Mouse (Mus musculus) kidney, postnatal 0 days (tissue): ENCODE results near the gene Fam114a1. TPM values are rescaled to one million over a fixed set of nuclear protein-coding genes. Genes with fewer than 3 reads are reported as not detected.

ENCODE experiments used
- ATAC-seq: fragments of 200-750 bp; cut with Nextera tagmentation; replicated peaks from 2 replicates; pipeline ENCODE4 v1.8.0; 2017; ENCODE audit warnings: low read depth, moderate number of reproducible peaks, moderate TSS enrichment, moderate library complexity; ENCODE audit not compliant: low FRiP score
- DNase-seq: peaks from one replicate; pipeline ENCODE4 v3.0.0-alpha.2; 2016; ENCODE audit warnings: low spot score
- H3K27ac ChIP-seq: fragments of 300-500 bp; sonication (generic); 2 replicates; pipeline ENCODE4 v1.5.1; 2014; ENCODE audit warnings: mild to moderate bottlenecking
- H3K27me3 ChIP-seq: fragments of 300-500 bp; sonication (generic); 2 replicates; pipeline ENCODE4 v1.6.1; 2014; ENCODE audit warnings: low read length, mixed read lengths; ENCODE audit not compliant: insufficient read depth
- H3K36me3 ChIP-seq: fragments of 300-500 bp; sonication (generic); 2 replicates; pipeline ENCODE4 v1.6.1; 2014; ENCODE audit warnings: low read length, mixed read lengths; ENCODE audit not compliant: insufficient read depth
- H3K4me1 ChIP-seq: fragments of 300-500 bp; sonication (generic); replicated peaks from 2 replicates; pipeline ENCODE4 v1.6.1; 2014; ENCODE audit warnings: antibody characterized with exemption, low read length, mixed read lengths; ENCODE audit not compliant: insufficient read depth
- H3K4me2 ChIP-seq: fragments of 300-500 bp; sonication (generic); 2 replicates; pipeline ENCODE4 v1.6.1; 2014; ENCODE audit warnings: mild to moderate bottlenecking, low read length, moderate library complexity, mixed read lengths
- H3K4me3 ChIP-seq: fragments of 300-500 bp; sonication (generic); replicated peaks from 2 replicates; pipeline ENCODE4 v1.5.1; 2014; ENCODE audit warnings: low read depth, low read length
- H3K9ac ChIP-seq: fragments of 300-500 bp; sonication (generic); 2 replicates; pipeline ENCODE4 v1.6.1; 2014; ENCODE audit warnings: low read depth, low read length
- H3K9me3 ChIP-seq: fragments of 300-500 bp; sonication (generic); replicated peaks from 2 replicates; pipeline ENCODE4 v1.6.1; 2016; ENCODE audit warnings: low read length, inconsistent platforms, mixed read lengths
- CTCF ChIP-seq: IDR thresholded peaks from 2 replicates; pipeline ENCODE4 v1.5.1; 2016; ENCODE audit warnings: antibody characterized with exemption, low read depth, mild to moderate bottlenecking, moderate library complexity
- WGBS: fragments of 180-500 bp; shearing (Covaris S2); extraction: QIAGEN DNeasy Blood & Tissue Kit; methylation state at CpG from one replicate; pipeline ENCODE4 v1.1.7; 2014; 5-methylcytosine and 5-hydroxymethylcytosine counted together
- polyA plus RNA-seq: library from polyadenylated mRNA; unstranded; fragments of >200 nt; fragmentation: Nextera tagmentation; extraction: Ambion mirVana; gene quantifications from 2 replicates; pipeline ENCODE4 v1.2.1, GENCODE M21; 2015

Fam114a1 gene
- polyA plus RNA-seq, 1 experiment from 2014 or later, result 28.9 TPM

DNA sequence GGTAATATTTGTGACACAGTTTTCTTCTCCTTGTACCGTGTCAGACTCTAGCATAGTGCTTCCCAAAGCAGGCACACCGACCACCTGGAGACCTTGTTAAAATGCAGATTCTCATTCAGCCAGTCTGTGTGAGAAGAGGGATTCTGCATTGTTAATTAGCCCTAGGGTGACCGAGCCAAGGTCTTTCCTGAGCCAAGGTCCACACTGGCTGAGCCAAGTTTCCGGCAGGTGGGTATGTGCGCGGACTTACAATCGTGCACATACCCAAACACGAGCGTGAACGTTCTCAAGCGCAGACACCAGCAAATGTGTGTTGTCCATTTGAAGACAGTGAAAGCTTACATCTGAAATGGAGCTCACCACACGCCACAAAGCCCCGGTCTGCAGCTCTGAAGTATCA, 66.7 kb downstream of the Fam114a1 start:
- Histone ChIP-seq H3K4me1 (0 out of 2 replicates have a peak, but pooled peaks cover 4% of the 10 kb centered on the region), H3K27ac (no peak overlapping the region)

DNA sequence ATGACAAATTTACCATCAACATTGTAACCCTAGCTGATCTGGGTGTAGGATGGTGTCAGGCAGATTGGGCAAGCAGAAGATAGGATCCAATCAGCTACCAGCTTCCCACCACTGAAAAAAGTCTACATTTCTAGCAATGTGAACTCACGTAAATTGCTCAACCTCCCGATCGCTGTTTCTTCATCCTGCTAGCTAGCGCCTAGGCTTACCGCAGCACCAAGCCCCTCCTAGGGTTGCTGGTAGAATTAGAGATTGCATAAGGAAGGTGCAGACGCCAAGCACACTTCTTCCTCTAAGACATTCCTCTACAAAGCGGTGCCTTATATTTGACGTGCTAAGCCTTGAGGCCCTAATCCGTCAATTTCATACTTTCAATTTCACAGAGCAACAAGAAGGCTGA, 68.4 kb downstream of the Fam114a1 start:
- H3K4me2 ChIP-seq, result peak overlapping the region; percentile 34
- DNase-seq (no peak), ATAC-seq (no peak; the same call in 1 of the 2 replicates)
- no peak for TF ChIP-seq CTCF
- 0 out of 2 replicates have a peak, but pooled peaks cover 4% of the 10 kb centered on the region for H3K4me1 ChIP-seq
- no peak overlapping the region for H3K4me3 ChIP-seq
- 0 out of 2 replicates have a peak, but pooled peaks cover 12% of the 10 kb centered on the region for H3K36me3 ChIP-seq
- WGBS, result 68% methylated on average over 9 of the region's 9 CpGs
- no peak overlapping the region for H3K9ac ChIP-seq
- H3K9me3 ChIP-seq, result no peaks in the 10 kb centered on the region
- H3K27ac ChIP-seq, result peak overlapping the region; percentile 86
- no peaks in the 10 kb centered on the region for H3K27me3 ChIP-seq

More for the DNA sequence above, 66.7 kb downstream of the Fam114a1 start:
- Histone ChIP-seq H3K9ac (no peak overlapping the region), H3K36me3 (0 out of 2 replicates have a peak, but pooled peaks cover 10% of the 10 kb centered on the region), H3K4me2 (no peak overlapping the region), H3K4me3 (no peak overlapping the region), H3K27me3 (no peaks in the 10 kb centered on the region), H3K9me3 (no peaks in the 10 kb centered on the region)
- no peak for TF ChIP-seq CTCF
- no peak for DNase-seq
- no peak for ATAC-seq
- 76% methylated on average over 13 of the region's 13 CpGs for WGBS

DNA sequence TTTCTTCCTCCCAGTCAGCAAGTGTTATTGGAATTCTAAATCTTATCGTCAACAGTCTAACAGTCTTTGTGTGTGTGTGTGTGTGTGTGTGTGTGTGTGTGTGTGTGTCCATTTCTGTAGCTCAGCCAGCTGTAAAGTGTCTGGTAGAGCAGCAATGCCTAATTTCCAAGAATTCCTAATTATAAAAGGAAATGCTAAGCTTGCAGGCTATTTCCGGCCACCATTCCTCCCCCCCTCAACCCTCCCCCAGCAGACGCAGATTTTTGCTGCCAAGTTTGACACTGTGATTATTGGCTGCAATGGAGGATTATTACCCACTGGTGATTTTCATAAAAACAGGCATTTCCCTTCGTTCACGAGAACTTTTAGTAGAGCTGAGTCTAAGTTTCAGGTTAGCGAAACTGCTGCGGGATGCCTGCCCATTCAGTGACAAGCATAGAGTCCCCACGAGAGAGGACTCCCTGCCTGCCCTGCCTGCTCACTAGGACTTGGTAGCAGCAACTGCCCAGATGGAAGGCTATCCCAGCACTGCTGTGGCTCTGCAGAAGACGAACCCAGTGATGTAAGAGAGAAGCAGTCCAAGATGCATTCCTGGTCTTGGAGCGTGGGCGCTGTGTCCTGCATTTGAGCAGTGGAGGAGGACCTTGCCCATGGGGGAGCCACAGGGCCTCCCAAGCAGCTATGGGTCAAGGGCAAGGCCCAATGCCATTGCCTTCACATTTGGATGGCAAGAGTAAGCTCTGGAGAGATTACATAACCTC, 69.1 kb downstream of the Fam114a1 start:
- Histone ChIP-seq H3K4me1 (0 out of 2 replicates have a peak, but pooled peaks cover 4% of the 10 kb centered on the region), H3K36me3 (0 out of 2 replicates have a peak, but pooled peaks cover 12% of the 10 kb centered on the region), H3K9me3 (no peaks in the 10 kb centered on the region), H3K4me3 (no peak overlapping the region), H3K4me2 (peak overlapping the region; percentile 34; the same call in 1 of the 2 replicates), H3K27me3 (no peaks in the 10 kb centered on the region), H3K9ac (0 out of 2 replicates have a peak overlapping the region, but pooled peaks have one; percentile 18), H3K27ac (peak overlapping the region; percentile 86)
- ATAC-seq, result peak; percentile 74
- 48% methylated on average over 11 of the region's 11 CpGs for WGBS
- DNase-seq, result peak; percentile 90
- no peak for TF ChIP-seq CTCF

DNA sequence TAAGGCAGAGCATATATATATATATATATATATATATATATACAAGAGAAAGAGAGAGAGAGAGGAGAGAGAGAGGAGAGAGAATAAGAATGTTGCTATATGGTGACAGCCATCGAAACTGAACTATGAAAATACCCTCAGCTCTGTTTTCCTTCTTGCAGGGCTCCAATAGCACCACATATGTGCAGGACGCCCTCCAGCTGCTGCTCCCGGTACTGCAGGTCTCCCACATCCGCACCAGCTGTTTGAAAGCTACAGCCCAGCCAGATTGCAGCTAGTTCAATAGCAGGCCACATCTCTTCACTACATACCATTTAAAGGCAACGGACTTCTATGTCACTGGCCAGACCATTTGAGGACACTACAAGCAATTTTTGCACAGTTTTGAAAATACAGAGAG, 70.6 kb downstream of the Fam114a1 start:
- H3K27me3 ChIP-seq, result no peaks in the 10 kb centered on the region
- ATAC-seq (no peak), DNase-seq (no peak)
- WGBS, result 74% methylated on average over 5 of the region's 5 CpGs
- H3K4me1 ChIP-seq, result 0 out of 2 replicates have a peak, but pooled peaks cover 4% of the 10 kb centered on the region
- no peak overlapping the region for H3K27ac ChIP-seq
- 0 out of 2 replicates have a peak, but pooled peaks cover 9% of the 10 kb centered on the region for H3K36me3 ChIP-seq
- no peak overlapping the region for H3K4me3 ChIP-seq
- peak; percentile 40 for TF ChIP-seq CTCF
- H3K9me3 ChIP-seq, result no peaks in the 10 kb centered on the region
- H3K4me2 ChIP-seq, result no peak overlapping the region
- no peak overlapping the region for H3K9ac ChIP-seq

DNA sequence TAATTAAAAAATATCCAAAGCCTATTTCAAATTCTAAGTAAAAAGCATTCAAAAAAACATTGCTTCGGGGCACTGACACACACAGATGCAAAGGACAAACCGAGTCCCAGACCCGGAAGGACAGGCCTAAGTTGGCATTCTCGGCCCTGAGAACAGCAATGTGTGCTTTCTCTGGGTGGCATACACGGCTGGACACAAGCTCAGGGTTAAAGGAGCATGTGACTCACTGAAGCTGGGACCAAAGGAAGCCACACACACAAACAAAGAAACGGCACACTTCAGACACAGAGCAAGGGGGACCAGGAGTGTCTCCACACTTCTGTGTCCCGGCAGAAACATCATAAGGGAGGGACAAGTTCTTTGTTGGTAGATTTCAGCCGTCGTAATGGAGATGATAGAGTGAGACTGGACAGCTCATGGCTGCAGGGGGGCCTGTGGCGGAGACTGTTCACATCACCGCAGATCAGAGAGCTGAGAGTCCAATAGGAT, 73.6 kb downstream of the Fam114a1 start:
- 0 out of 2 replicates have a peak, but pooled peaks cover 4% of the 10 kb centered on the region for H3K4me1 ChIP-seq
- no peaks in the 10 kb centered on the region for H3K9me3 ChIP-seq
- no peak for ATAC-seq
- H3K27me3 ChIP-seq, result no peaks in the 10 kb centered on the region
- H3K4me3 ChIP-seq, result no peak overlapping the region
- no peak for DNase-seq
- no peak overlapping the region for H3K9ac ChIP-seq
- H3K27ac ChIP-seq, result no peak overlapping the region
- H3K4me2 ChIP-seq, result no peak overlapping the region
- TF ChIP-seq CTCF, result no peak
- 70% methylated on average over 11 of the region's 11 CpGs for WGBS
- 0 out of 2 replicates have a peak, but pooled peaks cover 5% of the 10 kb centered on the region for H3K36me3 ChIP-seq

DNA sequence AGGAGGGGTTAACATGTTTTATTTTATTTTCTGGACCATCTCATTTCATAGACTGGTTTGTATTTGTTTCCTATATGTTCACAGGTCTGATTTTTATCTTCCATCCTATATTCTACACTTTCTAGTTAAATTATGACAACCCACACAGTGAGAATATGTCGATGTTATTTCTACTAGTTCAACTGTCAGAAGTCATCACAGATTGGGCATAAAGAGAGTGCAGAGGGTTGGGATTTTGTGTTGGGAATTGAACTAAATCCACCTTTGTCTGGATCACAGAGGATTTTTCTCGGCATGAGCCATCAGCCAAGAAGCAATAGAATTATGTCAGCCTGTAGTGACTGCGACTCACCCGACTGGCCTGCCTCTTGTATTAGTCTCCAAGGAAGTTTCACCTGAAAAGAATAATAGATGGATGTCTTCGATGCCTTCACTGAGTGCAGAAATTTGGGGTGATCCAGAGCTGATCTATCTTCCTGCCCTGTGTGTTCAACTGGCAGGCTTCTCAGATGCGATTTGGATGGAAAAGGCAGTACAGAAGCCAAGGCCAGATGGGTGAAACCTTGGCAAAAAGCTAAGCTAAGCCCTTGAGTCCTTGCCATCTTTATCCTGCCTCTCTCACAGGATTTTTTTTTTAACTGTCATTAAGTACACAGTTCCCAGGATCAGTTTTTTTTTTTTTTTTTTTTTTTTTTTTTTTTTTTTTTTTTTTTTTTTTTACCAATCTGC, 75.9 kb downstream of the Fam114a1 start:
- 87% methylated on average over 6 of the region's 6 CpGs for WGBS
- TF ChIP-seq CTCF, result no peak
- no peak for ATAC-seq

More for the DNA sequence above, 75.9 kb downstream of the Fam114a1 start:
- no peaks in the 10 kb centered on the region for H3K27me3 ChIP-seq
- H3K36me3 ChIP-seq, result 0 out of 2 replicates have a peak, but pooled peaks cover 5% of the 10 kb centered on the region
- no peak overlapping the region for H3K4me2 ChIP-seq
- DNase-seq, result no peak
- H3K27ac ChIP-seq, result no peak overlapping the region
- H3K4me3 ChIP-seq, result no peak overlapping the region
- no peak overlapping the region for H3K9ac ChIP-seq
- no peaks in the 10 kb centered on the region for H3K9me3 ChIP-seq
- H3K4me1 ChIP-seq, result no peaks in the 10 kb centered on the region
